Mouse (Mus musculus): ENCODE measurements at regions not wholly inside any gene's neighbourhood (a gene's known extent, or its start where the extent isn't known, plus 50 kb on each side); places are given as distances from the start of the nearest gene placed in this dataset.

DNA sequence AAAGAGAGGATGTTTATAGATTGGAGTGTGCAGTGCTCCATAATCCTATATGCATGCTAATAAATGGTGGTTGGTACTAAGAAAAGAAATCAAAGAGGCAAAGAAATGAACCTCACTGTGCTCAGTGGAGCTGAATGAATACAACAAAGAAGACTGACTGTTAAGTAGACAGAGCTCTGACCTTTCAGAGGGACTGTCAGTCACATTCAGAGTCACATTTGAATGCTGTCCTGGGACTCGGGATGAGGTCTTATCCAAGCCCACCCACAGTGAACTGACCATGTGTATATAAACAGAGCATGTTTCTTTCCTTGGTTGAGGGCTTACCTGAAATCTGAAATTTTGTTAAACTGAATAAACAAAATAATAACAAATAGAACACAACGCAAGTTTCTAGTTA, 1473.3 kb downstream of the Cdh8 start:
- TF ChIP-seq CTCF (IDR thresholded peaks at IDR 0.05; ENCODE audit: borderline replicate concordance, extremely low read depth, insufficient read depth, insufficient read length), result no peak
- no peak for TF ChIP-seq POLR2A (IDR thresholded peaks at IDR 0.05; ENCODE audit: borderline replicate concordance, extremely low read depth, insufficient read depth, insufficient read length, poor library complexity, severe bottlenecking)

Measured in brain, embryonic 14.5 days (tissue).